Mouse (Mus musculus): ENCODE data around the gene Disc1.

The Disc1 gene

DNA sequence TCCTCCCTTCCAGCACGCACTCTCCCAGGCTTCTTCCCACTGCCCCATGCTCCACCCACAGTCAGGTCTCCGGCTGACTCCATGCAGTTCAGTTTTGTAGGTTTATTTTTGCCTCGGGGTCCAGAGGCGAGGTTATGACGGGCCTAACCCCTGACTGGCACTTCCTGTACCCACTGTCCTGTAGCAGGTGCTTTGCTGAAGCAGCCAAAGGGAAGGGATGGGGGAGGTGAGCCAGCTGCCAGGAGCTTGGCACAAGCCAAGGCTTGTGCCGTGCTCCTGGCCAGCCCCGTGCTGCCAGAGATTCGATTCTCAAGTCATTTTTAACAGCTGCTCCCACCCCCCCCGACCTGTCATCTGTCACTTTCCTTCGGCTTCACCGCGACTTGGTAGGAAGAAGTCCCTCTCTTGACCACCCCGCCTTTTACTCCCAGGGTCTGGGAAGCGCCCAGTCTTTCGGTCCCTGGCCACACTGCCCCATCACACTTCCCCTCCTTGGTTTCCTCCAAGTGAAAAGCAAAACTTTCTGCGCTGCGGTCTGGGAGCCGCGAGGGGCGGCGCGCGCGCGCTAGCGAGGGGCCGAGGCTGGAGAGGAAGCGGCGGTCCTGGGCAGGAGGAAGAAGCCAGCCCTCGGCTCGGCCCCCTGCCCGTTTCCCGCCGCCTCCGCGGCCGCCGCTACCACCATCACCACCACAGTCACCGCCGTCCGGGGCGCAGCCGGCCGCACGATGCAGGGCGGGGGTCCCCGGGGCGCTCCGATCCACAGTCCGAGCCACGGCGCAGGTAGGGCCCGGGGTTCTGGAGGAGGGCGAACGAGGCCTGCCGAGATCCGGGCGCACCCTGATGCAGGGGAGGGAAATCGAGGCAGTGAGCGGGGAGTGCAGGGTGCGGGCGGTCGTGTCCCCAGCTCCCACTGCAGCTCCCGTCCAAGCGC lies at the start of gene Disc1:
Gene Disc1 (plus strand): TSS at position 691 of the 931 bp plus-strand sequence.
- peak in 1 of 2 experiments; percentile 26 for DNase-seq (ENCODE audit: low spot score in 2 of 2)

DNA sequence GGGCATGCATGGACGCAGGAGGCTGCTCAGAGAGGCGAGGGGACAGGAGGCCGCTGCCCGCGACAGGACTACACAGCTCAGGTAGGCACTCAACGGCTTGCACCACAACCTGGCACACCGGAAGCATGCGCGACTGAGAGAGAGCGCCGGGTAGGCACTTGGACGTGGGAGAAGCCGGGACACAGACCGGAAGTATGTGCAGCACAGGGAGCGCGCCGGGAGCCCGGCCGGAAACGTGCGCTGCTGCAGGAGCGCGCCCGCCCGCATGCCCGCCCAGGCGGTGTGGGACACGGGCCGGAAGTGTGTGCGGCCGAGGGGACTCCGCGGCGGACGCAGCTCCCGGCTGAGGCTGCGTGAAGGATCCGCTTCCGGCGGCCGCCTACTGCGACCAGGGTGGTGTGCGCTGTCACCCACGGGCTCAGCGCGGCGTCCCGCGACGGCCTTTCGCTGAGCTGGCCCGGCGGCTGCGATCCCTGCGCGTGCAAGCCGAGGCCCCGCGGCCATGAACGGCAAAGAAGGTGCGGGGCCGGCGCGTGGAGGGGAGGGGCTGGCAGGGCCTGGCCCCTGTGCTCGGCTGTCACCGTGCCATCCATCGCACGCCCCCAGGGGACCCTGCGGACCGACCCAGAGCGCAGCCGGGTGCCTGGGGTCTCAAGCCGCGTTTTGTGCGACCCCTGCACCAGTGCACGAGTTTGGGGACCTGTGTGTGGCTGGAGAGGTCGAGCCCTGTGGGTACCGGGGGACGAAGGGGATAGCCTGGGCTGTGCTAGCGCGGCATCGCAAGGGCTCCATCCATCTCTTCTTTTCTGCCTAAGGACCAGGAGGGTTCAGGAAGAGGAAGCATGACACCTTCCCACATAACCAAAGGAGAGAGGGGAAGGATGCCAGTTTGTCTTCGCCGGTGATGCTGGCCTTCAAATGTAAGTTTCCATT lies 41.0 kb upstream of the Disc1 start, which contains the start of gene Tsnax:
Gene Tsnax (plus strand): TSS at position 303 of the 933 bp plus-strand sequence.
- peak; percentile 82 to 92 for DNase-seq (ENCODE audit: low spot score in 2 of 2)

DNA sequence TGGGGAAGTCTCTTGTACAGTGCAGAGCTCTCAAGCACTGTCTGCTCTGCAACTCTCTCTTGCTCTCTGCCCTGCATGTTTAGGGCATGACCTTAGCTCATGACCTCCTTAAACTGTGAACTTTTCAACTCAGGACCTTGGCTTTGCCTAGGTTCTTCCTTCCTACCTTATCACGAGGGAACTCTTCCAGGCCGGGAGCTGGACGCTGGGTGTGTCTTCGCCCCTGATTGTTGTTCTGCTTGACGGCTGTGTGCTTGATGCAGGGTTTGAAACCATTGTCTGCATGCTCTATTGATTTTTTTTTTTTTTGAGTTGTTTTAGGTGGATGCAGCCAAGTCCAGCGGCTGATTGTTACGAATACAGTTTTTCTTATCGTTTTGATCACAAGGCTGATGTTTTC lies 29.9 kb upstream of the Disc1 start:
- DNase-seq (ENCODE audit: low spot score in 2 of 2), result no peak

DNA sequence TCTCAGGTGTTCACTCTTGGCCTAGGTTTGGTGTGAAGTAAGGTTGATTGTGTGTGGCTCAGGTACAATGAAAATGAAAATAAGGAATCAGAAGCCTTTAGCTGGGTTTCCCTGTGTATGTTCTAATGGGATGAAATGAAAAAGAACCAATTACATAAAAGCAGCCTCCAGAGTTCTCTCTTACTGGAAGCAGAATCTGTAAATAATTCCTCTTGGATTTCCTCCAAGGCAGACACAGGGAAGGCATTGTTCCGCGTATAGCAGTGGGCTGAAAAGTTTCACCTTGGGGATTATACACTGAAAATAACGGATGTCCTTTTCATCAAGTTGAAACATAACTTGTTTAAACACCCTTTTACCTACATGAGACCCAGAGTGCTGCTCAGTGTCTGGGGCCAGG lies 26.8 kb upstream of the Disc1 start:
- DNase-seq (ENCODE audit: low spot score in 2 of 2), result no peak

DNA sequence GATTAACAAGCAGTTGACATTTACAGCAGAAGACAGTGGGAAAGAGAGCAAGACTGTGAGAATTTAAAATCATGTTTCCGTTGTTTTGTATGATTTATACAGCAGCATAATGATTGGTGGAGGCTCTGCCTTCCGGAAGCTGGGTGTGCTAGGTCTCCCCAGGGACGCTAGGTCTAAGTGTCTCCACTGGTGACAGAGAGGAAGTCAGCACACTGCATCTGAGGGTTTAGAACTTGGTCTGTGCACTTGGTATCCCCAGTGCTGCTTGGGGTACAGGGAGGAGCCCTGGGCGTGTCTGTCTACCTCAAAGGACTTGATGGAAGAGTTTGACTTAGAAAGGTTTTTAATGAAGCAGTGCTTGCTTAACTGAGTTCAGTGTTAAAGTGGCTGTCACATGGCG lies 25.2 kb upstream of the Disc1 start:
- DNase-seq (ENCODE audit: low spot score in 2 of 2), result no peak

DNA sequence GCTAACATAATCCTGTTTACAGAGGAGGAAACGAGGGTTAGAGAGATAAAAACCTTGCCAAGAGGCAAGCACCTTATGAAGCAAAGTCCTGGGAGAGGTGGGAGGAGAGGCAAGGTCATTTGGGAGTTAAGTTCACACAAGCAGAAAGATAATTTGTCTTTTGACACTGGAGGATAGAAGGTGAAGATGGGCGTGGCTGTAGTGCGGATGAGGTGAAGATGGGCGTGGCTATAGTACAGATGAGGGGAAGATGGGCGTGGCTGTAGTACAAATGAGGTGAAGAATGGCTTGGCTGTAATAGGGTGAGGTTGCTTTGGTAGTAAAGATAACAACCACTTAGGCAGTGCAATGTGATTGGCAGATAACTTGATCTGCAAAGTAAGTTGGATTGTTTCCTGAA lies 22.7 kb upstream of the Disc1 start:
- no peak for DNase-seq (ENCODE audit: low spot score in 2 of 2)

DNA sequence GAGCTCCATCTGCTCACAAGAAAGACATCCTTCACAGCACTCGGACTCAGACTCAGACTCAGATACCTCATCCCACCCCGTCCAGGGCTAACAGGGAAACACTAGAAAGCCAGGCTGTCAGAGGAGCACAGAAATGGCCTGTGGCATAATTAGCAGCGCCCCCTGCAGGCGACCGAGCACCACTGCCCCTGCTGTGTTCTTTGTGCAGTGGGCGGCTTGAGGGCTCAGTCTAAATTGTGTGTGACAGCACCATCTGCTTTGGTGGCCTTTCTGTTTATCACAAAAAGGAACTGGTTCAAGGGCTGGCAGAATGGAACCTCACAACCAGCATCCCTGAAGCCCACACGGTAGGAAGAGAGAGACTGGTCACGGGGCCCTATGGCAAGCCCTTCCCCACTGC lies 19.3 kb upstream of the Disc1 start:
- peak in 1 of 2 experiments; percentile 63 for DNase-seq (ENCODE audit: low spot score in 2 of 2)

DNA sequence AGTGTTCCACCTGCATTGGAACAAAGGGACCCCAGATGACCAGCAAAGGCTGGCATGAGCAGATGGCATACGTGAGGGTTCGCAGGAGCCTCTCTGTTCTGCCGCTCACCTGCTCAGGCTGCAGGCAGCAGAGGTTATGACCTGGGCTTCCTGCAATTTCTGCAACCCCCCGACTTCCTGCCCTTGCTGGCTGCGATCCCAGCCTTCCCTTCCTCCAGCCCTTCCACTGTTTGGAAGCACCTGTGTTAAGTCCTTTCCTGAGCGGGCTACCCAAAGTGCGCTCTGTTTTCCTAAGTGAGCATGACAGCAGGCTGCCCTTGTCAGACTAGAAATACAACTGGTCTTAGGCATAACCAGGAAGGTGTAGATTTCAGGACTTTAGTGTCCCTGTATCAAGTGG lies 16.9 kb upstream of the Disc1 start:
- DNase-seq (ENCODE audit: low spot score in 2 of 2), result no peak

DNA sequence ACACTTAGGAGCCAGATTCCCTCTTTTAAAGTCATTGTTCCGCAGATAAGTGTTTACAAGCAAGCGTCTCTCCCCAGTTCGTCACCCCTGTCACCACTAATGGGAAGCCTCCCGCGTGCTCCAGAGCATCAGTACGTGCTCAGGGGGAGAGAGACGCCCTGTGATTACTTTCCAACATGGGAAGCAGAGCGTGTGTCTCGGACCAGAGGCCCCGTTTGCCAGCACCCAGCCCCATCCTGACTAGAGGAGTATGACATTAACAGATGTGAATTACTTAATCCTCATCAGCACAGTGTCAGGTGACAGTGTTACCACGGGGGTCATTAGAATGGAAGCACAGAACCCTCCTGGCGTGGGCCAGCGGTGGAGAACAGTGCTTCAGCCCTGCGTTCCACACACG lies 15.3 kb upstream of the Disc1 start:
- no peak for DNase-seq (ENCODE audit: low spot score in 2 of 2)

DNA sequence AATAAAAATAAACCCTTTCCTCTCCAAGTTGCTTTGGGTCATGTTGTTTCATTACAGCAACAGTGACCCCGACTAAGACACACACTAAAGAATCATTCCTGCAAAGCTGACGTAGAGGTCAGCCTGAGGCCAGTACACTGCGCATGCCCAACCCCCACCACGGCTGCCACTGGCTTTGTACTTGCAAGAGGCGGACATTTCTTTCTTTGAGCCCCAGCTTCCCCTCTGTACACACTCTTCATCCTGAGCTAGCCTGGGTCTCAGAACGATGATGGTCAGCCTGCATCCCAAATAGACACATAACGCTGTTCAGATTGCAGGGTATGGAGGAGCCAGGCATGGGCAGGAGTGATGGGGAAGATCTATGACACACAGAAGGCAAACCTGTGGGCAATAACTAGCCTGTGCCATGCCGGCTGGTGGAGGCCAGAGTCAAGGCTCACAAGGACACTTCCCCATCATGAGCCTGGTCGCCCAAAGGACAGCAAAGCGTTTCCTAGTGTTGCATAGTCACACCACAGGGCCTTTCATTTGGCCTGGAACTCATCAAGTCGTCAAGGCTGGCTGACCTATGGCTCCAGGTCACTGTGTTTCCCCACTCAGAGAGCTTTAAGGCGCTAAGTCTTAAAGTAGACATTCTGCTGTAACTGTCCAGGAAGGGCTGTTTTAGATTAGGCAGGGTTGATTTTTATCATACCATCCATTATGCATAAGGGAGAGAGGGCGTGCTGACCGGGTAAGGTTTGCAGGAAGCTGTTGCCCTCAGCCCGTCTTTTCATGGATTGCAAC lies 13.2 kb upstream of the Disc1 start:
- DNase-seq (ENCODE audit: low spot score in 2 of 2), result no peak

DNA sequence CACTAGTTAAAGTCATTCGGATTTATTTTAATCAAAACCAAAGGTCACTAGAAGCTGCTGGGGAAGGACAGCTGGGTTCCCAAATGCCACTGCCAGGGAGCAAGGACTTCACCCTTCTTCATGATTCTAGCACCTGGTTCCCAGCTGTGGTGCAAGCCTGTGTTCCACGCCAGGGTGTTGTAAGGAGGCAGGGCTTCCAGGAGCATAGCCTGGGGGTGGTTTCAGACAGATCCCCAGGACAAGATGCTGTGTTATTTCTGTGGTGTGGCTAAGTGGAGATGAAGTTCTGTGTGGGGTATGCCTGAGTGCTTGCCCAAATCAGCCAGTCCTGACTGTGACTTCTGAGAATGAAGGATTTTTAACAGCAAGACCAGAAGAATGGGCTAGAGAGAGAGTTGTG lies 12.5 kb upstream of the Disc1 start:
- no peak for DNase-seq (ENCODE audit: low spot score in 2 of 2)

DNA sequence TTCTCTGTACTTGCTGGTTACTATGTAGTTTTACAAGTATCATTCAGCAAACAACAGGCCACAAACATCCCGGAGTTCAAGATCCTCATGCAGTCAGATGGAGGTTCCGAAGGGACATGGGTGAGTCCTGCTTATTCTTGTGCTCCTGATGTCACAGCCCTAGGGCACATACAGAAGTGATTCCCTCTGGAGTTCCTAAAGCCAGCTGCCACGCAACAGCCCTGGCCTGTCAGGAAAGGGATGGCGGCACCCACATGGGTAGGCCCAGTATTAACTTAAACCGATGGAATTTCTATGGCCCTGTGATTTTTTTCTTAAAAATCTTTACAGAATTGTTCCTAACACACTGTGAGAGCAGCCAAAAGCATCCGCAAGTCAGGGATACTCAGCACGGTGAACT lies 10.6 kb upstream of the Disc1 start:
- no peak for DNase-seq (ENCODE audit: low spot score in 2 of 2)

DNA sequence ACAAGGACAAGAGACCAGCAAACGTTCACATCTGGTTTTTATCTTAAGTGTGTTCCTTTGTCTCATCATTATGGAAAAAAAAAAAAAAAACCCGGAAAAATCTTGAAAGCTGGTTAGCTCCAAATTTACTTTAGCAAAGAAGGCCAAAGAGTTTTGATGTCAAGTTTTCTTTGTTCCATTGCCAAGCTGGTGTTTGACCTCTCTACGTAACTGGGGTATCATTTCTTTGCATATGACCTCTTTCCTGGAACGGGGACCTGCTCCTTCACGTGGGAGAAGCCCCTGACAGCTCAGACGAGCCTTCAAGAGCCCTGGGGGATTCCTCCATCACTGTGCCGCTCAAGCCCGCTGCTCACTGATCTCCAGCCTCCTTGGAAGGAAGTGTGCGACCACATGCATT lies 10.1 kb upstream of the Disc1 start:
- DNase-seq (ENCODE audit: low spot score in 2 of 2), result no peak

DNA sequence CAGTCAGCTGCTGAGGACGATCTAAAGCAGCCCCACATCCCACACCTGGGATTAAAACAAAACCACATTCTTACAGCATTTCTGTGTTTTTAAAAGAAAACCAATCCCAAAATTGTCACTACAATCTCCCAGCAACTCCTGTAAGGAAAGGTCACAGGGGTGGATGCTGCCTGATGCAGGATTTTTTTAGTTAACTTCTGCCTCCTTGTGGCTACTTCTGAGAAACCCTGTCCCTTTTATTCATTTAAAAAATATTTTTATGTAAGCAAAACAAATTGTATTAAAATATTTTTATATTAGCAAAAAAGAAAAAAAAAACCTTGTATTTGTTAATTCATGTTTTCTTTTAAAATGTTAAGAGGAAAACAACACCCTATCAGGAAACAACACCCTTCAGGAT lies 8.2 kb upstream of the Disc1 start:
- DNase-seq (ENCODE audit: low spot score in 2 of 2), result no peak

DNA sequence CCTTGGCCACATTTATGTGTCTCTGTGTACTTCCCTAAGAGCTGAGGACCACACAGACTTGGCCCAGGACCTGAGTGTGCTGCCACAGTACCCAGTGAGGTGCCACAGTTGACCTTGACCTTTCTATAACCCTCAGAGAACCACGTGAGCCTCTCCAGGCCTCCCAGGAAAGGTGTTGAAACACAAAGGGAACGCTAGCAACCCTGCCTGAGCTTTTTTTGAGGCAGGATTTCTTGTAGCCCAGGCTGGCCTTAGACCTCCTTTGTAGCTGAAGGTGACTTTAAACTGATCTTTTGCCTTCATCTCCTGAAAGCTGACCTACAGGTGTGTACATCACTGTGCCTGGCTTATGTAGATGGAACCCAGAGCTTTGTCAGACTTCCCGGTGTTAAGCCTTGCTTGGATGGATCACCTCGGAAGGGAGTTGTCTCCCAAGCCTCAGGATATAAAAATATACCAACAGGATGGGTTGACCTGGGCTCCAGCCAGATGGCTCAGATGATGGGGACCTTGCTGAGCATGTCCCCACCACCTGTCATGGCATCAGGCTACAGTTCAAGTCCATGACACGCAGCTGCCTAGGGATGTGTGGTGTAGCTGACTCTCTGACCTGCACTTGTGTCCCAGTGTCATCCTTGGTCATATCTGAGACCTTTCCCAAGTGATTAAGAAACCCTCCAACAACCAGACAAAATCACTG lies 4.8 kb upstream of the Disc1 start:
- DNase-seq (ENCODE audit: low spot score in 2 of 2), result no peak

DNA sequence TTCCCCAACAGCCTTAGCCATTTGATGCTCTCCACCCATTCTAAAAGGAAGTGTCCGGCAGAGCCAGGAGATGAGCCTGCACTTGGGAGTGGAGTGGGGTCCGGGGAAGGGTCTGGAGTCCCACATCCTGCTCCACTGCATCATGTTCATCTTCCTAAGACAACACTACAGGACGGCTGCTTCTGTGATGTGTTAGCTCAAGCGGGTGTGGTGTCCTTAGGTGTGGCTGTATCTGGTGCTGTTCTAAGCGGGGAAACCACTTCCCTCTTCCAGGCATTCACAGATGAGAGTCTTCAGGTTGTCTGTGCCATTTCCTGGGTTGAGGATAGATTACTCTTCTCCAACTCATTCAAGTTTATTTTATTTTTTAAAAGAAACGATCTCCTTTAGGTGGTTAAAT lies 4.2 kb upstream of the Disc1 start:
- DNase-seq (ENCODE audit: low spot score in 2 of 2), result no peak

DNA sequence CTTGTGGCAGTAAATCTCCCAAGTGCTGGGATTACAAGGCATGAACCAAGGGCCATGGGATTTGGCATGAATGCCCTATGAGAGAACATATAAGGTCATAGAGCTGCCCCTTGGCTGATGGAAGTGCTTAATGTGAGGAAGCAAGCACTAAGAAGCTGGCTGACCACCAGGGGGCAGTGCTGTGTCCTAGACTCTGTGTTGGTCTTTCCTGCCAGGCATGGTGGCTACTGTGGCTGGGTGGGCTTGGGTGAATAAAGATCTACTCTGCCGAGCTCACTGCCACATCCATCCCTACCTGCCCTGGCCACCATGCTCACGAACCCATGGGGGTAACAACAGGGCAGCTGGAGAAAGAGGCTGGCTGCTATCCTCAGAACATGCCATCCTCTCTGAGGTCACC lies 2.0 kb upstream of the Disc1 start:
- DNase-seq (ENCODE audit: low spot score in 2 of 2), result peak in 1 of 2 experiments; percentile 54

DNA sequence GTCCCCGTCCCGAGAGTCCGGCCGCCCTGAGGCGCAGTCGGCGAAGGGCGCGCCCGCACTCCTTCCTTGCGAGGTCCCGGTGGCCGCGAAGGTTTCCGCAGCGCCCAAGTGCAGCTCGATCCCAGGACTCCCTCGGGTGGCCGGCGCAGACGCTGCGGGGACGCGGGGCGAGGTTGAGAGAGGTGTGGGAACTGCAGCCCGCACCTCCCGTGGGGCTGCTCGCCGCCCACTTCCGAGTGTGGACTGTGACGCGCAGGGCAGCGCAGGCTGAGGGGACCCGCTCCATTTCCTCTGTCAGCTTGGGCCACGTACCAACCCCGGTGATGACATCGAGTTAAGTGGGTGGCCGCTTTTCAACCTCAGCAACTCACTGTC lies 428 bp downstream of the Disc1 start:
- peak in 1 of 2 experiments; percentile 21 for DNase-seq (ENCODE audit: low spot score in 2 of 2)

DNA sequence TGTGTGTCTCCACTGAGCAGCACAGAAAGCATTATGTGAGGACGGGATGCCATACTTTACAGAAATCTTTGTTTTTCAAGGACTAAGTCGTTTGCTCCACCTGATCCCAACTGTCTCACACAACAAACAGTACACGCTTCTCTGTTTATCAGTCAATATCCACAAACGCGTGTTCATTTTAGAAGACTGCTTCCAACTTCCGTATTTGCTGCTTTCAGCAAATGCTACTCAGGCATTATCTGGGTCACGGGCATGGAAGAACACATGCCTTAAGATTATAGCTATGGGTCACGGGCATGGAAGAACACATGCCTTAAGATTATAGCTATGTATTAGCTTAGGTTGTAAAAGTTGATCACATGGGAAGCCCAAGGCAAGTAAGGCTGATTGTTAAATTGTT lies 6.9 kb downstream of the Disc1 start:
- DNase-seq (ENCODE audit: low spot score in 2 of 2), result no peak

DNA sequence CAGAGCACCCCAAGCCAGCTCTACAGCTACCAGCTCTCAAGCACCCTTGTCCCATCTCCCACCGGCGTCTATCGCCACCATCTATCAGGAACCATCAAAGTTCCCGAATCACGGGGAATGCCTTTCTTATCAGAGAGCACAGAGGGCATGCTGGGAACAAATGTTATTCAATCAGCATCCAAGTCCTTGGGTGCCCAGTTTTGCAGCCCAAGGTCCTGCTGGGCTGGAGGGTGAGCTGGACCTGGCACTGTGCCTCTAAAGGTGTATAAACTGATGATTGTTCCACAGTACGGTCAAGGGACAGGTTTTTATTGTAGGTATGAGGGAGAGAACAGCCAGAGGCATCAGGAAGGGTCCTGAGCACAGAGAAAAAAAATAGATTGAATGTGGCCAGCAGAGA lies 11.6 kb downstream of the Disc1 start:
- DNase-seq (ENCODE audit: low spot score in 2 of 2), result no peak

DNA sequence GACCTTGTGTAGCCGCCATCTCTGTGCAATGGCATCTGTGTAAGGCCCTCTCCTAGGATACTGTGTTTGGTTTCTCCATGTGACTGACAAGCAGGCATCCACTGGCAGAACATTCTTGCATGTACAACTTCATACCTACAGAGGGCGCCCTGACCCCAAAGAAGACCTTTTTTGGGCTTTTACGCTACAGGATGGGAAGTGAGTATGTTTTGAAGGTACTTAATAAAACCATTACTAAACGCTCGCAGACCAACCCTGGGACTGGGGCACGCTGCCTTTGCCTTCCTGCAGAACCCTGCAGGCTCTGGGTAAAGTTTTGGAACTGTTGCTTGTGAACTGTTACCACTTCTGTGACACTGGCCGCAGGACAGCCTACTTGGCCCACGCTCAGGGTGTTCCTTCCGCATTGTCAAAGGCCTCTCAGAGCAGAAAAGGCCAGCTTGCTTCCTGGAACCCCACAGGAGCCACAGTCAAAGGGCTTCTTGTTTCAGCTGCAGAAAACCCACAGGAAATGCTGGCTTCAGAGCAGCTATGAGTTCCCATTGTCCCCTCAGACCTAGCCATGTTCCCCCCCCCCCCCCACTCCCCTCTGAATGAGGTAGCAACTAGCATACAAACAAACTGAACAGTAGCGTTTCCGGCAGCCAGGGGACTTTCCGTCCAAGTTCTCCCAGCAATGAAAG lies 13.1 kb downstream of the Disc1 start:
- peak; percentile 52 to 76 for DNase-seq (ENCODE audit: low spot score in 2 of 2)

Measured in left cerebral cortex, adult 9 months (tissue).